Mouse (Mus musculus) testis, adult 2 months (tissue): ENCODE measurements around the gene Gm42742.

Experiments used
- CTCF ChIP-seq: fragments of 200-500 bp; IDR thresholded peaks from 2 replicates; pipeline ENCODE4 v1.5.1; 2012; ENCODE audit warnings: low read depth, mild to moderate bottlenecking, inconsistent platforms, low read length, moderate library complexity; ENCODE audit not compliant: control insufficient read depth, insufficient read depth, insufficient replicate concordance
- POLR2A ChIP-seq: fragments of 200-500 bp; IDR thresholded peaks from 2 replicates; pipeline ENCODE4 v1.6.1; 2012; ENCODE audit warnings: low read depth, mild to moderate bottlenecking, inconsistent platforms, low read length, moderate library complexity; ENCODE audit not compliant: control insufficient read depth

DNA sequence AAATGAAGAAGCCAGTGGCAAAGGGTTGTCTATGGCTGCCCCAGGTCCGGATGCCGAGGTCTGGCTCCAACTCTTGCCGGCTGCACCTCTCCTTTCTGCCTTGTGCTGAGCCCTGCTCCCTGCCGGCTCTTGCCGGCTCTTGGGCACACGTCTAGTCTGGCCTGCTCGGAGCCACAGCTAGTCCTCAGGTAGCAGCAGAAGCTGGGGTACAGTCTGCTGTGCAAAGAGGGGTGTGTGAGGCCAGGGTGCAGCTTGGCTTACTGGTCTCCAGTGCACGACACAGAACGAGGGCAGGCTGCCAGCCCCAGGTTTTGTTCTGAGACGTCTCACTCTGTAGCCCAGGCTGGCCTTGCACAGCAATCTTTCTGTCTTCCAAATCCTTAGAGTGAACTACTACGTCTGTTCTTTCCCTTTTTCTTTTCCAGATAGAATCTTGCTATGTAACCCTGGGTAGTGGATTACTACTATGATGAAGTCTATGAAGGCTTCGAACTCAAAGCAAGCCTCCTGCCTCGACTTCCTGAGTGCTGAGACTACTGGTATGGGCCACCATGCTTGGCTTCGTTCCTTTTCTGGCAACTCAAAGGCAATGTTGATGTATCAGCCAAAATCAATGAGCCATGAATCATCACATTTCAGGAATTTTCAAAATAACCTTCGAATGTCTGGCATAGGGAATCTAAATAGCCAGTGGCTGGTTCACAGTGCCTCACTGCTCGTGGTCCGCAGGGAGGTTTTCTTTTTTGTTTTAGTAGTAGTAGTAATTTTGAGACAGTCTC lies 11.4 kb downstream of the Gm42742 start:
- TF ChIP-seq CTCF (no peak), POLR2A (no peak)
